Mouse (Mus musculus) bone marrow, adult 2 months (tissue): ENCODE measurements around the gene Olfr661. TPM values are rescaled to one million over a fixed set of nuclear protein-coding genes. Genes with fewer than 3 reads are reported as not detected.

Source experiments
- H3K27ac ChIP-seq: fragments of 200-500 bp; 2 replicates; pipeline ENCODE4 v1.5.1; 2012; ENCODE audit warnings: low read depth, mild to moderate bottlenecking, control low read depth, inconsistent platforms, low read length; ENCODE audit not compliant: control insufficient read depth, poor library complexity, insufficient read depth
- H3K4me1 ChIP-seq: fragments of 200-500 bp; 2 replicates; pipeline ENCODE4 v1.6.1; 2011; ENCODE audit warnings: low read length; ENCODE audit not compliant: control insufficient read depth, insufficient read depth
- H3K4me3 ChIP-seq: fragments of 200-500 bp; replicated peaks from 2 replicates; pipeline ENCODE3; 2011; ENCODE audit warnings: mild to moderate bottlenecking, low read depth, low read length, control low read depth; ENCODE audit not compliant: control insufficient read depth
- CTCF ChIP-seq: fragments of 200-500 bp; IDR thresholded peaks from 2 replicates; pipeline ENCODE4 v1.5.1; 2011; ENCODE audit warnings: low read length, control low read depth; ENCODE audit not compliant: control insufficient read depth, insufficient read depth
- POLR2A ChIP-seq: fragments of 200-500 bp; IDR thresholded peaks from 2 replicates; pipeline ENCODE4 v1.6.1; 2011; ENCODE audit warnings: low read depth, mild to moderate bottlenecking, control low read depth, low read length, borderline replicate concordance; ENCODE audit not compliant: control insufficient read depth
- WGBS: fragments of 180-500 bp; shearing (Covaris S2); methylation state at CpG from one replicate; pipeline ENCODE4 v1.1.7; 2018; 5-methylcytosine and 5-hydroxymethylcytosine counted together
- polyA plus RNA-seq: library from polyadenylated mRNA; stranded (reverse); fragments of >200 nt; gene quantifications from 2 replicates; pipeline ENCODE4 v1.2.4, GENCODE M21; 2011; ENCODE audit warnings: low replicate concordance; ENCODE audit not compliant: missing spikeins, insufficient read depth, insufficient read length

Olfr661 gene
- polyA plus RNA-seq = 0.42 TPM in 1 of 2 replicates, not detected in the other

- no peak for TF ChIP-seq POLR2A
- no peak for TF ChIP-seq CTCF
- no peak within 1 kb of the TSS for H3K27ac ChIP-seq
- H3K4me3 ChIP-seq = no peak within 1 kb of the TSS
- 80% methylated on average over 2 of the region's 2 CpGs for WGBS
- H3K4me1 ChIP-seq = no peaks in the 10 kb centered on the region
Measured at GRCm38 (mm10) chr7:104686201-104686600, at the start of gene Olfr661. Olfr661 (plus strand) TSS chr7:104686501.

- H3K4me3 ChIP-seq = peak within 1 kb of the TSS; percentile 52
- H3K4me1 ChIP-seq = no peaks in the 10 kb centered on the region
- H3K27ac ChIP-seq = no peak within 1 kb of the TSS
- 21% methylated on average over 21 of the region's 22 CpGs for WGBS
- TF ChIP-seq POLR2A (no peak), CTCF (peak; percentile 65)
Measured at GRCm38 (mm10) chr7:104646841-104647482, 39.3 kb upstream of the Olfr661 start, which contains the start of gene Olfr658. Olfr658 (minus strand) TSS chr7:104647305.

GRCm38 (mm10) chr7:104666453-104666852 is 19.8 kb upstream of the Olfr661 start, which contains the start of gene Olfr659:
Olfr659 (plus strand) TSS chr7:104666753.
- Histone ChIP-seq H3K27ac (no peak within 1 kb of the TSS), H3K4me1 (no peaks in the 10 kb centered on the region), H3K4me3 (no peak within 1 kb of the TSS)
- no peak for TF ChIP-seq CTCF
- no peak for TF ChIP-seq POLR2A
- 78% methylated on average over 3 of the region's 3 CpGs for WGBS

Other genes with a start within 250 kb of the Olfr661 start
- gene Trim30a, start 221.3 kb upstream of the Olfr661 start, polyA plus RNA-seq = 14.0 and 21.3 TPM in 2 replicates
- 6.9 and 10.5 TPM in 2 replicates for gene Trim30d, start 178.7 kb upstream of the Olfr661 start, polyA plus RNA-seq
- gene Olfr651, start 136.4 kb upstream of the Olfr661 start, polyA plus RNA-seq = not detected in 2 replicates
- gene Olfr652, start 125.6 kb upstream of the Olfr661 start, polyA plus RNA-seq = not detected in 2 replicates
- not detected in 2 replicates for gene Olfr653, start 109.2 kb upstream of the Olfr661 start, polyA plus RNA-seq
- gene Olfr654, start 99.5 kb upstream of the Olfr661 start, polyA plus RNA-seq = not detected in 2 replicates
- not detected in 2 replicates for gene Olfr655, start 84.7 kb upstream of the Olfr661 start, polyA plus RNA-seq
- gene Olfr656, start 72.5 kb upstream of the Olfr661 start, polyA plus RNA-seq = not detected in 2 replicates
- not detected in 2 replicates for gene Olfr657, start 61.7 kb upstream of the Olfr661 start, polyA plus RNA-seq
- not detected in 2 replicates for gene Olfr658, start 39.2 kb upstream of the Olfr661 start, polyA plus RNA-seq
- gene Olfr659, start 19.7 kb upstream of the Olfr661 start, polyA plus RNA-seq = not detected in 2 replicates
- not detected in 2 replicates for gene Usp17le, start 91.0 kb downstream of the Olfr661 start, polyA plus RNA-seq
- not detected in 2 replicates for gene Usp17lb, start 156.1 kb downstream of the Olfr661 start, polyA plus RNA-seq
- not detected in 2 replicates for gene Usp17la, start 170.5 kb downstream of the Olfr661 start, polyA plus RNA-seq
- gene Olfr665, start 191.5 kb downstream of the Olfr661 start, polyA plus RNA-seq = not detected in 2 replicates
- gene Olfr666, start 209.5 kb downstream of the Olfr661 start, polyA plus RNA-seq = not detected in 2 replicates
- not detected in 2 replicates for gene Olfr667, start 235.0 kb downstream of the Olfr661 start, polyA plus RNA-seq
- not detected in 2 replicates for gene Olfr668, start 241.6 kb downstream of the Olfr661 start, polyA plus RNA-seq
- gene Olfr669, start 247.7 kb downstream of the Olfr661 start, polyA plus RNA-seq = not detected in 2 replicates